Mouse (Mus musculus): ENCODE measurements around the gene Hist1h4k. TPM values are rescaled to one million over a fixed set of nuclear protein-coding genes. Genes with fewer than 3 reads are reported as not detected.

Gene Hist1h4k
- polyA plus RNA-seq (2012; fragmentation: generic; extraction: Trizol): 10 to 100 TPM in 1 of 2 experiments, 1 to 10 TPM in 1; 7.8 to 28.2 TPM

GRCm38 (mm10) chr13:21750159-21751017, at the start of gene Hist1h4k:
TSS of gene Hist1h4k (minus strand) at chr13:21750505.

DNA sequence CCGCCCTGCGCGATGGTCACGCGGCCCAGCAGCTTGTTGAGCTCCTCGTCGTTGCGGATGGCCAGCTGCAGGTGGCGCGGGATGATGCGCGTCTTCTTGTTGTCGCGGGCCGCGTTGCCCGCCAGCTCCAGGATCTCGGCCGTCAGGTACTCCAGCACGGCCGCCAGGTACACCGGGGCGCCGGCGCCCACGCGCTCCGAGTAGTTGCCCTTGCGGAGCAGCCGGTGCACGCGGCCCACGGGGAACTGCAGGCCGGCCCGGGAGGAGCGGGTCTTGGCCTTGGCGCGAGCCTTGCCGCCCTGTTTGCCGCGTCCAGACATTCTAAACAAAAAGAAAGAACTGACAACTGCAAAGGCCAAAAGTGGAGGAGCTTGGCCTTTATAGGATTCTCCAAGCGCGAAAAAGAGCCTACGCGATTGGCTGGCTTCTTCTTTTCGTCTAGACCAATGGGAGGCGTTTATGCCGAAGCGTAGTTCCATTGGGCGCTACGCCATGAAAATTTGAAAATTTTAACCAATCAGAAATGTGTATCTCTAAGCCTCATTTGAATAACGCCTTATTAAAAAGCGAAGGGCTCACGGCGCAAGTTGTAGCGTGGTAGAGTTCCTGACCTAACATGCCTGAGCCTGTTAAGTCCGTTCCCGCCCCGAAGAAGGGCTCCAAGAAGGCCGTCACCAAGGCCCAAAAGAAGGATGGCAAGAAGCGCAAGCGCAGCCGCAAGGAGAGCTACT, 36.8 kb upstream of the Hist1h4k start, which contains the start of the genes Hist1h2an and Hist1h2bp:
Gene Hist1h2an, minus strand, starts transcription at position 320 of the 731 bp plus-strand sequence.
Gene Hist1h2bp, plus strand, starts transcription at position 563 of the 731 bp plus-strand sequence.

GRCm38 (mm10) chr13:21783255-21783617, 32.9 kb upstream of the Hist1h4k start, which contains the start of gene Hist1h3i:
TSS of gene Hist1h3i (minus strand) at chr13:21783370.

GRCm38 (mm10) chr13:21779767-21780731, 29.7 kb upstream of the Hist1h4k start, which contains the start of gene Hist1h1b:
TSS of gene Hist1h1b (minus strand) at chr13:21780625.

GRCm38 (mm10) chr13:21753524-21754285, 3.4 kb upstream of the Hist1h4k start, which contains the start of the genes Hist1h2ak and Hist1h2bn:
TSS of gene Hist1h2ak (minus strand) at chr13:21753827.
TSS of gene Hist1h2bn (plus strand) at chr13:21754123.

GRCm38 (mm10) chr13:21734906-21735767, 15.2 kb downstream of the Hist1h4k start, which contains the start of gene Hist1h4j:
TSS of gene Hist1h4j (plus strand) at chr13:21735064.

GRCm38 (mm10) chr13:21721757-21722372, 28.4 kb downstream of the Hist1h4k start, which contains the start of gene Hist1h2bm:
TSS of gene Hist1h2bm (plus strand) at chr13:21722044.

GRCm38 (mm10) chr13:21717397-21718357, 32.6 kb downstream of the Hist1h4k start, which contains the start of gene Hist1h3h:
TSS of gene Hist1h3h (plus strand) at chr13:21717659.

GRCm38 (mm10) chr13:21715864-21716539, 34.3 kb downstream of the Hist1h4k start, which contains the start of the genes Hist1h2bl and Hist1h2ai:
TSS of gene Hist1h2bl (minus strand) at chr13:21716143.
TSS of gene Hist1h2ai (plus strand) at chr13:21716422.

Other genes with a start within 250 kb of the Hist1h4k start
- gene Gm11273, start 249.1 kb downstream of the Hist1h4k start, polyA plus RNA-seq (2012; fragmentation: generic; extraction: Trizol): 10 to 100 TPM; 15.6 to 26.8 TPM
- gene Zkscan8, start 219.4 kb downstream of the Hist1h4k start, polyA plus RNA-seq (2012; fragmentation: generic; extraction: Trizol): 1 to 10 TPM in 1 of 2 experiments, under 1 TPM in 1; 0.26 to 1.2 TPM
- under 1 TPM; 0.01 to 0.05 TPM for gene Olfr1366, start 207.7 kb downstream of the Hist1h4k start, polyA plus RNA-seq (2012; fragmentation: generic; extraction: Trizol)
- gene Olfr1535, start 190.6 kb downstream of the Hist1h4k start, polyA plus RNA-seq (2012; fragmentation: generic; extraction: Trizol): not detected
- gene Olfr1364, start 168.7 kb downstream of the Hist1h4k start, polyA plus RNA-seq (2012; fragmentation: generic; extraction: Trizol): not detected
- not detected for gene Olfr1362, start 136.5 kb downstream of the Hist1h4k start, polyA plus RNA-seq (2012; fragmentation: generic; extraction: Trizol)
- under 1 TPM in 1 of 2 experiments, not detected in 1; 0.02 TPM for gene Olfr11, start 108.0 kb downstream of the Hist1h4k start, polyA plus RNA-seq (2012; fragmentation: generic; extraction: Trizol)
- not detected for gene Olfr1361, start 87.1 kb downstream of the Hist1h4k start, polyA plus RNA-seq (2012; fragmentation: generic; extraction: Trizol)
- not detected for gene Olfr1360, start 73.1 kb downstream of the Hist1h4k start, polyA plus RNA-seq (2012; fragmentation: generic; extraction: Trizol)
- not detected for gene Olfr1359, start 52.4 kb downstream of the Hist1h4k start, polyA plus RNA-seq (2012; fragmentation: generic; extraction: Trizol)
- 10 to 100 TPM in 1 of 2 experiments, 1 to 10 TPM in 1; 3.1 to 18.5 TPM for gene Hist1h2bl, start 34.4 kb downstream of the Hist1h4k start, polyA plus RNA-seq (2012; fragmentation: generic; extraction: Trizol)
- 10 to 100 TPM; 16.9 to 23.6 TPM for gene Hist1h2ai, start 34.1 kb downstream of the Hist1h4k start, polyA plus RNA-seq (2012; fragmentation: generic; extraction: Trizol)
- gene Hist1h3h, start 32.8 kb downstream of the Hist1h4k start, polyA plus RNA-seq (2012; fragmentation: generic; extraction: Trizol): 10 to 100 TPM; 14.5 to 88.7 TPM
- 10 to 100 TPM in 1 of 2 experiments, 1 to 10 TPM in 1; 2.2 to 12.6 TPM for gene Hist1h2bm, start 28.5 kb downstream of the Hist1h4k start, polyA plus RNA-seq (2012; fragmentation: generic; extraction: Trizol)
- 1 to 10 TPM; 4.2 to 5.5 TPM for gene Hist1h4j, start 15.4 kb downstream of the Hist1h4k start, polyA plus RNA-seq (2012; fragmentation: generic; extraction: Trizol)
- 10 to 100 TPM in 1 of 2 experiments, 1 to 10 TPM in 1; 2.8 to 17.3 TPM for gene Hist1h2ak, start 3.3 kb upstream of the Hist1h4k start, polyA plus RNA-seq (2012; fragmentation: generic; extraction: Trizol)
- 1 to 10 TPM; 2.0 to 7.9 TPM for gene Hist1h2bn, start 3.6 kb upstream of the Hist1h4k start, polyA plus RNA-seq (2012; fragmentation: generic; extraction: Trizol)
- 1 to 10 TPM; 1.6 to 7.5 TPM for gene Hist1h1b, start 30.1 kb upstream of the Hist1h4k start, polyA plus RNA-seq (2012; fragmentation: generic; extraction: Trizol)
- gene Hist1h3i, start 32.9 kb upstream of the Hist1h4k start, polyA plus RNA-seq (2012; fragmentation: generic; extraction: Trizol): 10 to 100 TPM; 13.1 to 37.5 TPM
- gene Hist1h2an, start 36.7 kb upstream of the Hist1h4k start, polyA plus RNA-seq (2012; fragmentation: generic; extraction: Trizol): 10 to 100 TPM; 13.8 to 30.2 TPM
- 10 to 100 TPM in 1 of 2 experiments, 1 to 10 TPM in 1; 1.7 to 17.1 TPM for gene Hist1h2bp, start 37.0 kb upstream of the Hist1h4k start, polyA plus RNA-seq (2012; fragmentation: generic; extraction: Trizol)
- gene Hist1h2bq, start 59.7 kb upstream of the Hist1h4k start, polyA plus RNA-seq (2012; fragmentation: generic; extraction: Trizol): 10 to 100 TPM; 10.6 to 41.1 TPM
- 1 to 10 TPM in 1 of 2 experiments, under 1 TPM in 1; 0.84 to 2.2 TPM for gene Hist1h2ao, start 60.0 kb upstream of the Hist1h4k start, polyA plus RNA-seq (2012; fragmentation: generic; extraction: Trizol)
- gene Hist1h4m, start 61.2 kb upstream of the Hist1h4k start, polyA plus RNA-seq (2012; fragmentation: generic; extraction: Trizol): 1 to 10 TPM in 1 of 2 experiments, not detected in 1; 2.9 TPM
- 10 to 100 TPM; 21.2 to 62.8 TPM for gene Hist1h4n, start 81.7 kb upstream of the Hist1h4k start, polyA plus RNA-seq (2012; fragmentation: generic; extraction: Trizol)
- gene Hist1h2ap, start 83.0 kb upstream of the Hist1h4k start, polyA plus RNA-seq (2012; fragmentation: generic; extraction: Trizol): 1,000 to 10,000 TPM in 1 of 2 experiments, 100 to 1,000 TPM in 1; 1,000 to 8,126 TPM
- 10 to 100 TPM in 1 of 2 experiments, 1 to 10 TPM in 1; 8.9 to 41.0 TPM for gene Hist1h2br, start 83.2 kb upstream of the Hist1h4k start, polyA plus RNA-seq (2012; fragmentation: generic; extraction: Trizol)
- gene Zfp184, start 194.6 kb upstream of the Hist1h4k start, polyA plus RNA-seq (2012; fragmentation: generic; extraction: Trizol): 1 to 10 TPM in 1 of 2 experiments, under 1 TPM in 1; 0.04 to 2.1 TPM
- not detected for gene Pom121l2, start 230.7 kb upstream of the Hist1h4k start, polyA plus RNA-seq (2012; fragmentation: generic; extraction: Trizol)

Measured in C3H10T1/2 (cell line).